Mouse (Mus musculus): ENCODE results near the gene Mtr.

DNA sequence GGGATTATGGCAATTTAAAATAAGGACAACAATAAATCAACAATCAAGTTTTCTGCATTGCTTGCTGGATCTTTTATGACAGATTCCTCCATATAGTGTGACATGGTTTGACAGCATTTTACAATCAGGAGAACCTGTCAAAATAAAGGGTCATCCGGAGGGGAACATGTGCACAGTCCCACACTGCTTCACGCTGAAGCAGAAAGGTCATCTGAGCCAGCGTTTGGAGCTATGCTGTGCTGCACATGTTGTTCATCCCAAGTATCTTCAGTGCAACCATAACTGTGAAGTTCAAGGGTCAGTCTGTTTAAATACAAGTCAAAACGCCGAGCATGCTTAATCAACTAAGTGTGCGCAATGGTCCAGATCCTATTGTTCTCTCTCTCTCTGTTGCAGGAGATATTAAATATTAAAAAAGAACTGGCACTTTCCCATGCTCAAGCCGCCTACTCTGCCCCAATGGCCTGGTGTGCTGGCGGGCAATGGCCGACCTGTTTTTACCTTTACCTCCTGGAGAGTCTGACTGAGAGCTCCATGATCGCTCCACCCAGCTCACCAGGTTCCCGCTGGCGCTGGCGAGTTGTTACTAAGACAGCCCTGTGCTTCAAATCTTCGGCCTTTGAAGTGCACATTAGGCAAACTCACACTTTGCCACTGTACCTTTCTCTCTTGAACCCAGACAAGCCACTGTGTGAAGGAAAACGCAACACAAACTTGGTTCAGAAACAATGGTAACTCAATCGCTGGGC, 81.8 kb downstream of the Mtr start:
- no peak for TF ChIP-seq CTCF (IDR thresholded peaks at IDR 0.05; ENCODE audit: insufficient read depth, low read depth, low read length)
- TF ChIP-seq POLR2A (IDR thresholded peaks at IDR 0.05; ENCODE audit: insufficient read depth, low read depth, low read length) = no peak

Measured in olfactory bulb, adult 2 months (tissue).